Mouse (Mus musculus) forebrain, embryonic 15.5 days (tissue): ENCODE results near the gene Abca6. TPM values are rescaled to one million over a fixed set of nuclear protein-coding genes. Genes with fewer than 3 reads are reported as not detected.

Experiments
- ATAC-seq: fragments of 200-750 bp; cut with Nextera tagmentation; replicated peaks from 2 replicates; pipeline ENCODE4 v1.8.0; 2017; ENCODE audit warnings: mild to moderate bottlenecking, moderate TSS enrichment, moderate library complexity
- H3K27ac ChIP-seq: fragments of 300-500 bp; sonication (generic); replicated peaks from 2 replicates; pipeline ENCODE4 v1.5.1; 2015; ENCODE audit warnings: mild to moderate bottlenecking, inconsistent platforms
- H3K27me3 ChIP-seq: fragments of 300-500 bp; sonication (generic); 2 replicates; pipeline ENCODE4 v1.6.1; 2015; ENCODE audit warnings: inconsistent platforms
- H3K36me3 ChIP-seq: fragments of 300-500 bp; sonication (generic); 2 replicates; pipeline ENCODE4 v1.6.1; 2015; ENCODE audit warnings: mild to moderate bottlenecking, inconsistent platforms
- H3K4me1 ChIP-seq: fragments of 300-500 bp; sonication (generic); 2 replicates; pipeline ENCODE4 v1.6.1; 2015; ENCODE audit warnings: inconsistent platforms
- H3K4me2 ChIP-seq: fragments of 300-500 bp; sonication (generic); replicated peaks from 2 replicates; pipeline ENCODE4 v1.6.1; 2015; ENCODE audit warnings: mild to moderate bottlenecking, inconsistent platforms
- H3K4me3 ChIP-seq: fragments of 300-500 bp; sonication (generic); 2 replicates; pipeline ENCODE4 v1.5.1; 2015; ENCODE audit warnings: mild to moderate bottlenecking, inconsistent platforms
- H3K9ac ChIP-seq: fragments of 300-500 bp; sonication (generic); replicated peaks from 2 replicates; pipeline ENCODE4 v1.6.1; 2015; ENCODE audit warnings: mild to moderate bottlenecking, inconsistent platforms
- H3K9me3 ChIP-seq: fragments of 300-500 bp; sonication (generic); 2 replicates; pipeline ENCODE4 v1.6.1; 2016; ENCODE audit warnings: inconsistent platforms
- WGBS: fragments of 180-500 bp; shearing (Covaris S2); methylation state at CpG from one replicate; pipeline ENCODE4 v1.1.7; 2015; ENCODE audit warnings: mixed read lengths; 5-methylcytosine and 5-hydroxymethylcytosine counted together
- polyA plus RNA-seq: library from polyadenylated mRNA; unstranded; fragments of >200 nt; fragmentation: Nextera tagmentation; extraction: Ambion mirVana; gene quantifications from 2 replicates; pipeline ENCODE4 v1.2.1, GENCODE M21; 2015

Gene Abca6
- 0.24 and 0.36 TPM in 2 replicates for polyA plus RNA-seq

DNA sequence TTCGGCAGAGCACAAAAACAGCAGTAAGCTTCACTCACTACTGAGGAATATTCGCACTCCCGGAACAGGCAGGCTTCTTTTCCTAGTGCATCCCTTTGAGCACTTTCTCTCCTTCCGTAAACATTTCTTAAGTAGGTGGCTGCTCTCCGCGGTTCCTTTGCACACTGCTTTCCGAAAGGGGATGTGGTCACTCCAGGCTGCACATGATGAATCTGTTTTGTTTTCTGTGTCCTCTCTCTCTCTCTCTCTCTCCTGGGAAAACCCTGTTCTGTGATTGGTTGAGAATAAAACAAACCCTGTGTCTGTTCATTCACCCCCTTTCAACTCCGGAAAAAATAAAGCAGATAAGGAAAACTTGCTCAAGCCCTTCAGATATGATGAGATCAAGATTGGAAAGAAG lies at the start of gene Abca6:
Gene Abca6, minus strand, starts transcription at position 243 of the 400 bp plus-strand sequence.
- 20% methylated on average over 8 of the region's 8 CpGs for WGBS

DNA sequence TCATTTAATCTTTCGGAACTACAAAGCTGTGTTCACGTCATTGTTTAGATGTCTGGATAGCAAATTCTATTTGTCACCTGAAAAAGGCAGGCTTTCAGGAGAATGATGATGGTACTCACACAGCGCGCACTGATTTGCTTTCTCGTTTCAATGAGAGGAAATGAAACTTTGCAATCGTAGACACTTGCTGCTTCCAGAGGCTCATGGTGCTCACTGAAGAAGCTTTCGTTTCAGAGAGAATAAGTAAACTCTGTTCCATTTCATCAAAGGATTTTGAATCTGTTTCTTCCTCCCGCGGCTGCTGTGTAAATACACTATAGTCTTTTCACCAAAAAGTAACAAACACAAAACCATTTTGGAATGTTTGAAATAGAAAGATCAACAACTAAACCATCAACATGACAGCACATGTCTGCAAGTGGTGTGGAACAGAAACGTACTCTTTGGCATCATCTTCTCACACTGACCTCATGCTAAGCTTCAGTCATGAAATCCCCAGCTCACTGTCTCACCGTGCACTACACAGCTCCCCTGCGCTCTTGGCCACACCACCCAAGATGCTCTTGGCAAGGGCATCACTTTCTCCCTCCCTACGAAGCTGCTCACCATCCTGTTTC lies 46.4 kb upstream of the Abca6 start:
- no peaks in the 10 kb centered on the region for H3K27me3 ChIP-seq
- no peak for ATAC-seq
- H3K4me1 ChIP-seq: no peaks in the 10 kb centered on the region
- H3K9me3 ChIP-seq: no peaks in the 10 kb centered on the region
- no peak overlapping the region for H3K9ac ChIP-seq
- H3K36me3 ChIP-seq: no peaks in the 10 kb centered on the region
- H3K4me3 ChIP-seq: no peak overlapping the region
- 82% methylated on average over 13 of the region's 13 CpGs for WGBS
- H3K27ac ChIP-seq: no peak overlapping the region
- no peak overlapping the region for H3K4me2 ChIP-seq

More for the DNA sequence above, at the start of gene Abca6:
- Histone ChIP-seq H3K4me3 (peak within 1 kb of the TSS; percentile 24), H3K9me3 (no peaks in the 10 kb centered on the region), H3K4me2 (peak within 1 kb of the TSS; percentile 37), H3K27me3 (no peaks in the 10 kb centered on the region), H3K9ac (no peak within 1 kb of the TSS), H3K4me1 (no peaks in the 10 kb centered on the region), H3K36me3 (no peaks in the 10 kb centered on the region), H3K27ac (no peak within 1 kb of the TSS)
- no peak for ATAC-seq

DNA sequence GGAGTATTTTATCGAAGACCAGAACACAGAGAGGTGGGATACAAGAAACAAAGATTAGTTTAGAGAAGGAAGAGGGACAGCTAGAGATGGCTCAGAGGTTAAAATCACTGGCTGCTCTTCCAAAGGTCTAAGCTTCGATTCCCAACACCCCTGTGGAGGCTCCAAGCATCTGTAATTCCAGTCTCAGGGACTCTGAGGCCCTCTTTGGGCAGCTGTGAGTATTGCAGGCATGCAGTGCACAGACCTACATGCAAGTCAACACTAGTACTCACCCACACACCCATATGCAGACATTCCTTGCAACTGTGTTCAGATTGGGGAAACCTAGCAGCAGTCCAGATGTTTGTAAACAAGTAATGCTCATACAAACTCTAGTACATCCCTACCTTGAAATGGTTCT lies 39.0 kb upstream of the Abca6 start:
- no peak overlapping the region for H3K9ac ChIP-seq
- H3K4me2 ChIP-seq: no peak overlapping the region
- 72% methylated on average over 2 of the region's 2 CpGs for WGBS

DNA sequence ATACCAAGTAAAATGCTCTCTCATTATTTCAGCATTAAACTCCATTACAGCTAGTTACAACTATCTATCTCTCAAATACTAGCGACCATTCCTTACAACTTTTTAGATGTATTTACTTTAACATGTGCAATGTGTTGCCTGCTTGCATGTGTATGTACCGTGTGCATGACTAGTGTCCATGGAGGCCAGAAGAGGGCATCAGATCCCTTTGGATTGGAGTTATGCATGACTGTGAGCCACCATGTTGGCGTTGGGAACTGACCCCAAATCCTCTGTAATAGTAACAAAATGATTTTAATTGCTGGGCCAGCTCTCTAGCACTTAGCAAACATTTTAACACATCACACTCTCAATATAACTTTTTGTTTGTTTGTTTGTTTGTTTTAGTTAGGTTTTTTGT lies 36.8 kb upstream of the Abca6 start:
- Histone ChIP-seq H3K27me3 (no peaks in the 10 kb centered on the region), H3K27ac (no peak overlapping the region), H3K36me3 (no peaks in the 10 kb centered on the region; the same call in 1 of the 2 replicates), H3K4me1 (no peaks in the 10 kb centered on the region), H3K9ac (no peak overlapping the region), H3K4me3 (no peak overlapping the region), H3K4me2 (no peak overlapping the region), H3K9me3 (no peaks in the 10 kb centered on the region)
- 82% methylated on average over 3 of the region's 3 CpGs for WGBS
- ATAC-seq: no peak

More for the DNA sequence above, 39.0 kb upstream of the Abca6 start:
- H3K27me3 ChIP-seq: no peaks in the 10 kb centered on the region
- H3K9me3 ChIP-seq: no peaks in the 10 kb centered on the region
- ATAC-seq: no peak
- H3K36me3 ChIP-seq: no peaks in the 10 kb centered on the region; the same call in 1 of the 2 replicates
- no peak overlapping the region for H3K4me3 ChIP-seq
- no peak overlapping the region for H3K27ac ChIP-seq
- no peaks in the 10 kb centered on the region for H3K4me1 ChIP-seq

DNA sequence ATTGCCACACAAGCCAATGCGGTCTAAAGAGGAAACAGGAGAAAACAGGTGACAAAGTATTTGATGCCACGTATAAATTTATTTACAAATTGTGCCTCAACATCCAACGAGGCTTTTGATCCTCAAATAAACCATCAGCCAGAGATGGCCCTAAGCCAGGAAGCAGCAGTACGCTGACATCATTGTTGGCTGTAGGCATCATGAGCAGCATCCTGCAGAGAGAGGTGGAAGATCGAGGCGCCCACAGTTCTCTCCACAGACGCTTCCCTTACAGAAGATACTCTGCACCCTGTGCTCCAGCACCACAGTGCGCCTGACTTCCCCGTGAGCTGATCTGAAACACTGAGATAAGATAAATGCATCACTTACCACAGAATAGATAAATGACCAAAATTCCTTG lies 36.1 kb upstream of the Abca6 start:
- WGBS: 57% methylated on average over 9 of the region's 9 CpGs
- no peak for ATAC-seq

DNA sequence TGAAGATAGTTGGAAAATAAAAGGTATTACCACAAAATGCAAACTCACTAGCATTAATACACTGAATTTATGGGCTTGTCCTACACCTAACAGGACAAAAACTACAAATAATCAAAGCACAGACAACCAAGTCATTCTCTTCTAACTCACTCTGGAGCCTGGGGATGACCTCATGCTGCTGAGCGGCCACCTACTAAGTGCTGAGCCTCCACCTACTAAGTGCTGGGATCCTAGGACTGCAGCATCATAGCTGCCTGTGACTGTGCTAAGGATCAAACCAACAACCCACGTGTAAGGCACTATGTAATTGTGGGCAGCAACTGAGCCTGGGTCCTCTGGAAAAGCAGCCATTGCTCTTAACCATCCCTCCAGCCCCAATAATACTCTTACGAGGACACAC lies 34.8 kb upstream of the Abca6 start:
- H3K9ac ChIP-seq: no peak overlapping the region
- H3K4me2 ChIP-seq: no peak overlapping the region
- H3K27ac ChIP-seq: no peak overlapping the region
- ATAC-seq: no peak
- H3K4me1 ChIP-seq: no peaks in the 10 kb centered on the region
- WGBS: 87% methylated on average over 3 of the region's 3 CpGs
- no peaks in the 10 kb centered on the region for H3K9me3 ChIP-seq
- no peaks in the 10 kb centered on the region for H3K27me3 ChIP-seq
- no peaks in the 10 kb centered on the region; the same call in 1 of the 2 replicates for H3K36me3 ChIP-seq
- no peak overlapping the region for H3K4me3 ChIP-seq

More for the DNA sequence above, 36.1 kb upstream of the Abca6 start:
- H3K27ac ChIP-seq: no peak overlapping the region
- no peak overlapping the region for H3K4me2 ChIP-seq
- no peaks in the 10 kb centered on the region for H3K27me3 ChIP-seq
- H3K9ac ChIP-seq: no peak overlapping the region
- no peaks in the 10 kb centered on the region; the same call in 1 of the 2 replicates for H3K36me3 ChIP-seq
- H3K9me3 ChIP-seq: no peaks in the 10 kb centered on the region
- H3K4me1 ChIP-seq: no peaks in the 10 kb centered on the region
- H3K4me3 ChIP-seq: no peak overlapping the region

DNA sequence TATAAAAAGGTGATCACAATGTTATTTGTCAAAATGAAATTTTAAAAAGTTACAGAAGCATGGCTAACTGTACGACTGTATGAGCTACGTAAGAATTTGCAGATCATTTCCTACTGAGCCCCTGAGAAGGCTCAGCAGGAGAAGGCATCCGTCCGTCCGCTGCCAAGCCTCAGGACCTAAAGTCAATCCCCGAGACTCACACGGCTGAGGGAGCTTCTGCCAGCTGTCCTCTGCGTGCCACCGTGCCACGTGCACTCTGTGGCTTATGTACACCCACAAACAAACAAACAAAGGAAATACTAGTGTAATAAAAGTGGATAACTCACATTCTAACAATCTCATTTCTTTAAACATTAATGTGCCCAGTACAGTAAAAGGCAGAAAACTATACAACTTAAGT lies 33.3 kb upstream of the Abca6 start:
- Histone ChIP-seq H3K4me1 (no peaks in the 10 kb centered on the region), H3K36me3 (no peaks in the 10 kb centered on the region), H3K9me3 (no peaks in the 10 kb centered on the region), H3K9ac (no peak overlapping the region), H3K4me3 (no peak overlapping the region), H3K4me2 (no peak overlapping the region), H3K27ac (no peak overlapping the region), H3K27me3 (no peaks in the 10 kb centered on the region)
- 79% methylated on average over 10 of the region's 10 CpGs for WGBS
- ATAC-seq: no peak

DNA sequence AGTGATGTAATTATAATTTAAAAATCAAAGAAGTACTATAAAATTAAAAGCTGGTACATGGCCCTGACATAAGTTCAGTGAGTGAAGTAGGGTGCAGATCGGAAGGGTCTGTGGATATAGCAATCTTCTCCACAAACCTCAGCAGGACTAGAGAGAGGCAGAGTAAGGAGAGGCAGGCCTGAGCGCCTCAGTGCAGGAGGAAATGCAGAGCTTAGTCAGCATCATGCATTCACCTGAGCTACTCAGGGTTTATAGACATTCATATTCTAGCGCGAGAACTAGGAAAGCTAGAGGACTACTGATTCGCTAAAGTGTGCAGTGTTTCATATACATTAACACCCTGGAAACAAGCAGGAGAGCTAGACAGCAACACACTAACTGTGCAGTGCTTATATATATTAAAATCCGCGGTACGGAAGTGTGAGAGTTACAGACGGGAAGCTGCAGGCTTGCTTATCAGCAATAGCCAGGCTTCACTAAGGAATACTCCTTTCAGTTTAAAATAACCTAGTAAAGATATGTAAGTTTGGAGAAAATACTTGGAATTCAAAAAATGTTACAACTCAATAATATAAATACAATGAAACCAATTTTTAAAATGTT lies 32.7 kb upstream of the Abca6 start:
- no peak overlapping the region for H3K27ac ChIP-seq
- 85% methylated on average over 9 of the region's 9 CpGs for WGBS
- no peak overlapping the region for H3K4me2 ChIP-seq
- H3K27me3 ChIP-seq: no peaks in the 10 kb centered on the region
- H3K36me3 ChIP-seq: no peaks in the 10 kb centered on the region
- H3K4me1 ChIP-seq: no peaks in the 10 kb centered on the region
- no peak overlapping the region for H3K4me3 ChIP-seq
- no peak overlapping the region for H3K9ac ChIP-seq
- H3K9me3 ChIP-seq: no peaks in the 10 kb centered on the region
- no peak for ATAC-seq

DNA sequence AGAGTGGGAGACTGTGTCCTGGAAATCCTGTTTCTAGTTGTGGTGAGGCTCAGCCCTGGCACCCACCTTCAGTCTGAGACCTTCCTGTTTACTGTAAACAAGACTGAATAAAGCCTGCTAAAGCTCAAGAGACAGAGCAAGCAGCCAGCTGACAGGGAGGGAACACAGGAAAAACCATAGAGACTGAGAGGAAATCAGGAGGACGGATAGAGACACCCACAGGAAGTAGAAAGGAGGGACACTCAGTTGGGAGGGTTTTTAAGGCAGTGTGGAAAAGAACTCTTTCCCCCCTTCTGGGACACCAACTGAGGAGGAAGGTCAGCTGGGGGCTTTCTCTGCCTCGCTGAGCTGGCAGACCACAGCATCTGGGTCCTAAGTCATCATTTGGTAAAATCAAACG lies 23.2 kb upstream of the Abca6 start:
- ATAC-seq: no peak
- Histone ChIP-seq H3K27me3 (no peaks in the 10 kb centered on the region), H3K9me3 (no peaks in the 10 kb centered on the region), H3K4me2 (no peak overlapping the region), H3K27ac (no peak overlapping the region), H3K9ac (no peak overlapping the region), H3K4me3 (no peak overlapping the region), H3K36me3 (no peaks in the 10 kb centered on the region; the same call in 1 of the 2 replicates), H3K4me1 (no peaks in the 10 kb centered on the region)
- WGBS: 77% methylated on average over 3 of the region's 3 CpGs

DNA sequence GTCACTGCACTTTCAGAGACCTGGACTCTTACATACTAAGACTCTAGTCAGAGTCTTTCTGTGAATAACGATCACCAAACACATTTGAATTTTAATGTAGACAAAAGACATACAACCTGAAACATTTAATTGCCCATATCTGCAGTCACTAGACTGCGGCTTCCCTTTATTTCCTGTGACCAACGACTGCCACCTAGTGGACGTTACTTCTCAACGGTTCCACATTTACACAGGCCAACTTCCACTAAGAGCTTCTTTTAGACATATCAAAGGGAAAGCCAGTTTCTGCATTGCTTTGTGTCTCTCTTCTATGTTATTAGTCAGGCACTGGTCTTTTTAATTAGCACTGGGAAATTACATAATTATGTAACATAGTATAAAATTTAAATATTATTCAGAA lies 20.2 kb upstream of the Abca6 start:
- Histone ChIP-seq H3K27me3 (no peaks in the 10 kb centered on the region), H3K27ac (no peak overlapping the region), H3K36me3 (no peaks in the 10 kb centered on the region; the same call in 1 of the 2 replicates), H3K9me3 (no peaks in the 10 kb centered on the region), H3K9ac (no peak overlapping the region), H3K4me1 (peaks cover 5% of the 10 kb centered on the region), H3K4me2 (no peak overlapping the region), H3K4me3 (no peak overlapping the region)
- 5% methylated on average over 5 of the region's 5 CpGs for WGBS
- peak; percentile 78 for ATAC-seq

DNA sequence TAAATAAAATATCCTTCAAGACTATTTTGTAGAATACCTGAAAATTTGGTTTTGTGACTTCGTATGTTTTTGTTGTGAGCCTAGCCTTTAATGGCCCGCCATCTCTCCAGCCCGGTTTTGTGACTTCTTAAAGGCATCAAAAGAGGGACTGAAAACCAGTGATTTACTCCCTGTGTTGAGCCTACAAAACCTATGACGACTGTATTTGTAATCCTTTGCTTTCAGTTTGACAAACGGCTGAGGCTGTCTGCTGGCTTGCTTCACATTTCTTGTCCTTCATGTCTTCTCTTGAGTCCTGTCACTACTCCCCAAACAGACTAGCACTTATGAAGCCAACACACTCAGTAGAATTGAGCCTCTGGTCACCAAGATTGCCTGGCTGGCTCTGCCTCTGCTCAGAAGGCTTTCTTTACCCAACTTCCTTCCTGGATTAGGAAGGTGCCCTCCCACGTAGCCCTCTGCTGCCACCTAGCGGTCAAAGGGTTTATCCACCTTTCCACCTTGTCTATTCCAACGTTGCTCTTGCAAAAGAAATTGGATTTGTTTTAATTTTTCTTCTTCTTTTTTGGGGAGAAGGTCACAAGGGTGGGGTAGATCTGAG lies 16.8 kb upstream of the Abca6 start:
- Histone ChIP-seq H3K9me3 (no peaks in the 10 kb centered on the region), H3K36me3 (no peaks in the 10 kb centered on the region), H3K27ac (no peak overlapping the region), H3K4me2 (no peak overlapping the region), H3K9ac (no peak overlapping the region), H3K27me3 (no peaks in the 10 kb centered on the region), H3K4me1 (peaks cover 8% of the 10 kb centered on the region), H3K4me3 (no peak overlapping the region)
- 46% methylated on average over 8 of the region's 8 CpGs for WGBS
- ATAC-seq: peak; percentile 80

DNA sequence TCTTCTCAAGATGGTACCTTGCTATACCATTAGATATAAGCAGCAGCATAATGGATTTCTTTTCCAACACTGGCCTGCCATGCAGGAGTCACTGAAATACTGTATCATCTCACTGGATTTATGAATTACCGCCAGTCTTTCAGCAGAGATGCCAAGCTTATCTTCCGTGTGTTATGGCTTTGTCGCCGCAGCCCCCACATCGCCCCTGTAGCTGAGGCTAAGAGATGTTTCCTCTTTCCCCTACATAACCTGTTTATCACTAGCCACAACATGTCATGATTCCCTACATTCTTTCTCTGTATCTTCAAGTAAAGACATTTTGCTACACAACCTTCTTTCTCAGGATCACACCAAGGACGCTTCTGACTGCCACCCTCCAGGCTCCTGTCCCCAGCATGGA lies 15.7 kb upstream of the Abca6 start:
- Histone ChIP-seq H3K9me3 (no peaks in the 10 kb centered on the region), H3K36me3 (no peaks in the 10 kb centered on the region), H3K9ac (no peak overlapping the region), H3K27ac (no peak overlapping the region), H3K4me2 (no peak overlapping the region), H3K4me3 (no peak overlapping the region), H3K27me3 (no peaks in the 10 kb centered on the region), H3K4me1 (peaks cover 8% of the 10 kb centered on the region)
- no peak for ATAC-seq
- WGBS: 94% methylated on average over 6 of the region's 6 CpGs
